Mouse (Mus musculus) bone marrow macrophage, adult 2 months (primary cell): ENCODE measurements around the gene Fbxo42.

ENCODE experiments used
- CTCF ChIP-seq: IDR thresholded peaks from 2 replicates; pipeline ENCODE4 v1.5.1; 2012; ENCODE audit warnings: low read depth, mild to moderate bottlenecking, low read length, moderate library complexity
- POLR2A ChIP-seq: IDR thresholded peaks from 2 replicates; pipeline ENCODE4 v1.6.1; 2012; ENCODE audit warnings: mild to moderate bottlenecking, low read depth, low read length, borderline replicate concordance

DNA sequence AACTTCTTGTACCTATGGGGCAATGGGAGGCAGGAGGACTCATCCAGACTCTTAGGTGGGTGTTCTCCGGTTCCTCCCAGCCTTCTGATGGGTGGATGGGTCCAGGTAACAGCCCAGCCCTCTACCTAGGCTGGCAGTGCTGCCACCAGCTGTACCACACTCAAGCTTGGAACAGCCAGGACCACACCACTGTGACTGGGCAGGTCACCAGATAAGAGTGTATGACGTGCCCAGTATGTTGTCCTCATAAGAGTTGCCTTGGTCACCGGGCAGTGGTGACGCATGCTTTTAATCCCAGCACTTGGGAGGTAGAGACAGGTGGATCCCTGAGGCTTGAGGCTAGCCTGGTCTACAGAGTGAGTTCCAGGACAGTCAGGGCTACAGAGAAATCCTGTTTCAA lies 85.5 kb downstream of the Fbxo42 start:
- TF ChIP-seq CTCF (no peak), POLR2A (no peak)
